ENCODE assay signal across 7 mouse cellular contexts in genomic region chr9:95404811-95405465, GRCm38 (mm10). TPM values are rescaled to one million over a fixed set of nuclear protein-coding genes. Genes with fewer than 3 reads are reported as not detected.
DNase-seq lines count a peak whose midpoint lies in the region; ATAC-seq and TF ChIP-seq lines count a peak whose summit lies in the region.

No protein-coding gene starts in this region.

- peaks cover 41% of the 10 kb centered on the region for H3K27me3 ChIP-seq in lung, embryonic 15.5 days
- H3K27me3 ChIP-seq in heart, postnatal 0 days (ENCODE audit: control insufficient read depth, insufficient read depth, low read length): peaks cover 48% of the 10 kb centered on the region
- peaks cover 67% of the 10 kb centered on the region for H3K27me3 ChIP-seq in liver, embryonic 12.5 days (replicated peaks)
- peaks cover 16% of the 10 kb centered on the region; the same call in 1 of the 2 replicates for H3K27me3 ChIP-seq in stomach, embryonic 16.5 days (ENCODE audit: control insufficient read depth, insufficient read depth, low read length)

- H3K4me2 ChIP-seq in lung, embryonic 15.5 days: peak overlapping the region; percentile 82
- peak overlapping the region; percentile 98 for H3K4me2 ChIP-seq in heart, postnatal 0 days (ENCODE audit: low read depth, low read length)
- peak overlapping the region; percentile 69 for H3K4me2 ChIP-seq in liver, embryonic 12.5 days
- H3K4me2 ChIP-seq in stomach, embryonic 16.5 days (ENCODE audit: low read depth, low read length): peak overlapping the region; percentile 88

- H3K4me1 ChIP-seq in lung, embryonic 15.5 days: peaks cover 26% of the 10 kb centered on the region
- 0 out of 2 replicates have a peak, but pooled peaks cover 16% of the 10 kb centered on the region for H3K4me1 ChIP-seq in heart, postnatal 0 days (ENCODE audit: control insufficient read depth, insufficient read depth)
- H3K4me1 ChIP-seq in liver, embryonic 12.5 days: peaks cover 8% of the 10 kb centered on the region; the same call in 1 of the 2 replicates
- peaks cover 4% of the 10 kb centered on the region for H3K4me1 ChIP-seq in stomach, embryonic 16.5 days (ENCODE audit: control insufficient read depth, insufficient read depth, low read length)

- TF ChIP-seq EP300 in heart, postnatal 0 days (IDR thresholded peaks at IDR 0.05; ENCODE audit: low read depth): no peak

- H3K4me3 ChIP-seq in lung, embryonic 15.5 days: peak overlapping the region; percentile 55
- H3K4me3 ChIP-seq in heart, postnatal 0 days (ENCODE audit: low read depth, low read length): peak overlapping the region; percentile 71
- peak overlapping the region; percentile 53 for H3K4me3 ChIP-seq in liver, embryonic 12.5 days
- peak overlapping the region; percentile 66 for H3K4me3 ChIP-seq in stomach, embryonic 16.5 days (replicated peaks; ENCODE audit: low read length)

- H3K9me3 ChIP-seq in lung, embryonic 15.5 days: no peaks in the 10 kb centered on the region
- no peaks in the 10 kb centered on the region for H3K9me3 ChIP-seq in heart, postnatal 0 days (replicated peaks; ENCODE audit: control insufficient read depth, low read length)
- H3K9me3 ChIP-seq in liver, embryonic 12.5 days (replicated peaks): no peaks in the 10 kb centered on the region
- no peaks in the 10 kb centered on the region for H3K9me3 ChIP-seq in stomach, embryonic 16.5 days (replicated peaks; ENCODE audit: control insufficient read depth, low read length)

- 70% methylated on average over 38 of the region's 38 CpGs for WGBS in lung, embryonic 15.5 days
- 74% methylated on average over 38 of the region's 38 CpGs for WGBS in heart, postnatal 0 days
- WGBS in liver, embryonic 12.5 days (ENCODE audit: insufficient replicate concordance): 60% methylated on average over 38 of the region's 38 CpGs
- WGBS in stomach, embryonic 16.5 days: 67% methylated on average over 38 of the region's 38 CpGs

- no peak for TF ChIP-seq CTCF in heart, postnatal 0 days (IDR thresholded peaks at IDR 0.05; ENCODE audit: low read depth)

- no peak for ATAC-seq in lung, embryonic 15.5 days (ENCODE audit: borderline replicate concordance, extremely low read depth, low FRiP score, low TSS enrichment)
- no peak for ATAC-seq in heart, postnatal 0 days (ENCODE audit: insufficient read depth, low read depth)
- ATAC-seq in liver, embryonic 12.5 days: no peak
- no peak for ATAC-seq in stomach, embryonic 16.5 days (ENCODE audit: insufficient read depth, low FRiP score)

- no peak for DNase-seq in lung, adult 18-20 months
- peak; percentile 10 to 28 for DNase-seq in cerebellum, postnatal 25 days
- DNase-seq in heart, postnatal 0 days (ENCODE audit: low spot score): no peak
- DNase-seq in spleen, postnatal 36 days (ENCODE audit: low spot score in 2 of 2): no peak

- 0 out of 2 replicates have a peak overlapping the region, but pooled peaks have one; percentile 17 for H3K9ac ChIP-seq in lung, embryonic 15.5 days
- no peak overlapping the region for H3K9ac ChIP-seq in heart, postnatal 0 days (replicated peaks; ENCODE audit: low read depth, low read length)
- no peak overlapping the region for H3K9ac ChIP-seq in liver, embryonic 12.5 days
- H3K9ac ChIP-seq in stomach, embryonic 16.5 days (ENCODE audit: low read length): peak overlapping the region; percentile 3; the same call in 1 of the 2 replicates

- no peak overlapping the region for H3K27ac ChIP-seq in lung, embryonic 15.5 days
- H3K27ac ChIP-seq in heart, postnatal 0 days (ENCODE audit: low read depth): no peak overlapping the region
- no peak overlapping the region for H3K27ac ChIP-seq in liver, embryonic 12.5 days
- H3K27ac ChIP-seq in stomach, embryonic 16.5 days (ENCODE audit: low read length): no peak overlapping the region

- no peaks in the 10 kb centered on the region for H3K36me3 ChIP-seq in lung, embryonic 15.5 days
- no peaks in the 10 kb centered on the region for H3K36me3 ChIP-seq in heart, postnatal 0 days (replicated peaks; ENCODE audit: control insufficient read depth, insufficient read depth, low read length)
- H3K36me3 ChIP-seq in liver, embryonic 12.5 days: no peaks in the 10 kb centered on the region
- no peaks in the 10 kb centered on the region for H3K36me3 ChIP-seq in stomach, embryonic 16.5 days (ENCODE audit: control insufficient read depth, insufficient read depth, low read length)

RNA-seq across cellular contexts. Expression of gene Chst2, which starts 1.6 kb away (rescaled TPM):
- 12.1 and 12.2 TPM in 2 replicates for polyA plus RNA-seq in lung, embryonic 15.5 days (2015; fragmentation: Nextera tagmentation; extraction: Ambion mirVana)
- 2.6 and 2.8 TPM in 2 replicates for total RNA-seq in heart, postnatal 0 days (2014; rRNA removed; ENCODE audit: low replicate concordance)
- polyA plus RNA-seq in heart, postnatal 0 days (2015; fragmentation: Nextera tagmentation; extraction: Ambion mirVana): 0.85 and 0.93 TPM in 2 replicates
- 0.61 and 0.73 TPM in 2 replicates for polyA plus RNA-seq in liver, embryonic 12.5 days (2016; fragmentation: Nextera tagmentation; extraction: Ambion mirVana)
- 5.0 and 5.9 TPM in 2 replicates for polyA plus RNA-seq in stomach, embryonic 16.5 days (2015; fragmentation: Nextera tagmentation; extraction: Ambion mirVana)

Comparison
In these comparisons a context has a peak if more than half of its experiments do, and no peak if none do; other contexts are left out.
1. H3K9ac ChIP-seq: peak in lung, embryonic 15.5 days (single experiment) and stomach, embryonic 16.5 days (single experiment); none in heart, postnatal 0 days (single experiment) and liver, embryonic 12.5 days (single experiment).
2. DNase-seq: peak in cerebellum, postnatal 25 days (2 of 2); none in lung, adult 18-20 months (0 of 2), heart, postnatal 0 days (single experiment) and spleen, postnatal 36 days (0 of 2).
3. Peak in every context shown above with its lines, with median percentiles within 50 percentile points of each other: H3K4me2 ChIP-seq and H3K4me3 ChIP-seq.